In the genomic region with DNA sequence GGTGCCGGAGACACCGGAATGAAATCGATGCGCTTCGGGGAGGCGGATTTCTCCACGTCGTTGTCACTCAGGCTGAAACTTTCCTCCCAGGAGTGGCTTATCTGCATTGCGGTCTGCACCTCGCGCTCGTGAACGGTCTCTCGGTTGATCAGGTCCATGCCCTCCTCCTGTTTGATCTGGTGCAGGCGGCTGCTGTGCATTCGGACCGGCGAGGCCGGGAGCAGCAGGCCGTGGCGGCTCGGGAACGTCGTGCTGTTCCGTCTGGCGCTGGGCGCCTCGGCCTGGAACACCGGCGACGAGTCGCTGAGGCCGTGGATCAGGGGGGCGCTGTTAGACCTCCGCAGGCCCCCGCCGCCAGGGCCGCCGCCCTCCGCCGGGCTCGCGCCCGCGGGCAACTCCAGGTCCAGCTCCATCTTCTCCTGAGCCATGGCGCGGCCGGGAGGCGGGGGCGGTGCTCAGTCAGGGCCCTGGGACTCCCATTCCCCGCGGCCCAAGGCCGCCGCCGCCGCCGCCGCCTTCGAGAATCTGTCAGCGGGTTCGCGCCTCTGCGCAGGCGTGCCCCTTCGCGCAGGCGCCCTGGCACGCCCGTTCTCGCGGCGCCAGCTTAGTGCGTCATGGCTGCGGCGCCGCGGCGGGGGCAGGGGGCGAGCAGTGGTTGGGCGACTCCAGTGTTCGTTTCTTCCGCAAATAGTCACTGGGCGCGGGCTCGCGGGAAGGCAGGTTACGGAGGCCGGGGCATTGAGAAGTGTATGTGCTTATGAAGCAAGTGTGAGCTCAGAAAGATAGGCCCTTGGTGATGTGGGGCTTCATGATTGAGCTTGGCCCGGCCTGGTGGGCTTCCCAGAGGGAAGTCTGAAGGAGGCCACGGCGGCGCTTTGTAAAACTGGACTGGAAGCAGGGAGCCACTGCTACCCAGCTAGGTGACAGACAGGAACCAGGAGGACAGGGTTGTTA, we compare ENCODE assay signal across 8 mouse cellular contexts. TPM values are rescaled to one million over a fixed set of nuclear protein-coding genes. Genes with fewer than 3 reads are reported as not detected.
A peak's percentile ranks its signal among the peaks of the same experiment; 100 is the strongest.
DNase-seq lines count a peak whose midpoint lies in the region; ATAC-seq and TF ChIP-seq lines count a peak whose summit lies in the region.

TSS of gene Fam122a (minus strand) at position 428 of the 954 bp plus-strand sequence.

- peak within 1 kb of the TSS; percentile 73 for H3K9ac ChIP-seq in forebrain, postnatal 0 days
- H3K9ac ChIP-seq in lung, embryonic 15.5 days: peak within 1 kb of the TSS; percentile 94

- WGBS in forebrain, postnatal 0 days: 2% methylated on average over 83 of the region's 92 CpGs
- under 1% methylated on average over 80 of the region's 92 CpGs for WGBS in lung, embryonic 15.5 days

- no peaks in the 10 kb centered on the region for H3K27me3 ChIP-seq in G1E (ENCODE audit: insufficient read depth, low read length)
- no peaks in the 10 kb centered on the region for H3K27me3 ChIP-seq in forebrain, postnatal 0 days (ENCODE audit: insufficient read depth, low read length)
- no peaks in the 10 kb centered on the region for H3K27me3 ChIP-seq in lung, embryonic 15.5 days

- peak within 1 kb of the TSS; percentile 93 for H3K4me3 ChIP-seq in G1E (ENCODE audit: low read depth, low read length)
- peak within 1 kb of the TSS; percentile 74 for H3K4me3 ChIP-seq in forebrain, postnatal 0 days (ENCODE audit: low read depth, low read length)
- H3K4me3 ChIP-seq in lung, embryonic 15.5 days: peak within 1 kb of the TSS; percentile 68

- ATAC-seq in G1E (ENCODE audit: extremely low read depth, insufficient number of reproducible peaks, low FRiP score, poor library complexity, severe bottlenecking): peak; percentile 65
- peak; percentile 99 for ATAC-seq in forebrain, postnatal 0 days
- ATAC-seq in lung, embryonic 15.5 days (ENCODE audit: borderline replicate concordance, extremely low read depth, low FRiP score, low TSS enrichment): peak; percentile 96

- peak; percentile 84 for DNase-seq in G1E (ENCODE audit: low spot score)
- DNase-seq in cerebellum, adult 18-20 months: peak; percentile 80 to 95
- DNase-seq in forebrain, postnatal 0 days: peak; percentile 98
- DNase-seq in heart, postnatal 4 days: peak; percentile 95
- peak; percentile 76 to 85 for DNase-seq in layer of hippocampus, adult 8-10 months (ENCODE audit: low spot score in 2 of 2)
- DNase-seq in ovary, adult 18-20 months (ENCODE audit: low spot score): peak; percentile 87
- peak; percentile 95 for DNase-seq in thymus, postnatal 0 days (ENCODE audit: low spot score)

- peaks cover 47% of the 10 kb centered on the region for H3K4me1 ChIP-seq in G1E (ENCODE audit: insufficient read depth, low read depth, low read length)
- H3K4me1 ChIP-seq in forebrain, postnatal 0 days (ENCODE audit: insufficient read depth): peaks cover 3% of the 10 kb centered on the region; the same call in 1 of the 2 replicates
- H3K4me1 ChIP-seq in lung, embryonic 15.5 days: peaks cover 14% of the 10 kb centered on the region

- peak within 1 kb of the TSS; percentile 80 for H3K27ac ChIP-seq in forebrain, postnatal 0 days (ENCODE audit: low read depth, low read length)
- H3K27ac ChIP-seq in lung, embryonic 15.5 days: peak within 1 kb of the TSS; percentile 89

- H3K4me2 ChIP-seq in forebrain, postnatal 0 days (ENCODE audit: low read depth): peak within 1 kb of the TSS; percentile 89
- peak within 1 kb of the TSS; percentile 86 for H3K4me2 ChIP-seq in lung, embryonic 15.5 days

- no peaks in the 10 kb centered on the region for H3K9me3 ChIP-seq in G1E (replicated peaks)
- no peaks in the 10 kb centered on the region for H3K9me3 ChIP-seq in forebrain, postnatal 0 days (ENCODE audit: low read length)
- H3K9me3 ChIP-seq in lung, embryonic 15.5 days: no peaks in the 10 kb centered on the region

- H3K36me3 ChIP-seq in G1E (replicated peaks): peaks cover 47% of the 10 kb centered on the region
- no peaks in the 10 kb centered on the region for H3K36me3 ChIP-seq in forebrain, postnatal 0 days (ENCODE audit: insufficient read depth)
- no peaks in the 10 kb centered on the region for H3K36me3 ChIP-seq in lung, embryonic 15.5 days

- TF ChIP-seq CTCF in G1E (IDR thresholded peaks at IDR 0.05; ENCODE audit: low read depth, low read length): no peak
- TF ChIP-seq CTCF in forebrain, postnatal 0 days (IDR thresholded peaks at IDR 0.05; ENCODE audit: low read depth): peak; percentile 41

RNA-seq across cellular contexts. Expression of gene Fam122a, which starts in this region (rescaled TPM):
- total RNA-seq in G1E (2014; fragmentation: Nextera tagmentation) (44.8 and 68.7 TPM in 2 replicates), G1E (2017) (5.0 and 5.2 TPM in 2 replicates)
- polyA plus RNA-seq in G1E (2012): 14.2 and 18.9 TPM in 2 replicates
- total RNA-seq in forebrain, postnatal 0 days (2014; rRNA removed): 12.2 and 26.0 TPM in 2 replicates
- polyA plus RNA-seq in forebrain, postnatal 0 days (2015; fragmentation: Nextera tagmentation; extraction: Ambion mirVana): 41.7 and 56.4 TPM in 2 replicates
- total RNA-seq in heart, postnatal 4 days (2021): 10 to 100 TPM; 34.7 to 37.2 TPM
- total RNA-seq in layer of hippocampus, adult 8-10 months (2022): 10 to 100 TPM; 27.1 to 30.4 (median 29.0) TPM
- 40.4 and 42.7 TPM in 2 replicates for polyA plus RNA-seq in lung, embryonic 15.5 days (2015; fragmentation: Nextera tagmentation; extraction: Ambion mirVana)
- polyA plus RNA-seq in thymus, postnatal 0 days (2015; fragmentation: Nextera tagmentation; extraction: Ambion mirVana): 56.2 and 63.9 TPM in 2 replicates

Comparison
In these comparisons a context has a peak if more than half of its experiments do, and no peak if none do; other contexts are left out.
1. Peak in every context shown above with its lines: DNase-seq, ATAC-seq, H3K4me3 ChIP-seq and H3K27ac ChIP-seq.